8 mouse cellular contexts compared by ENCODE assay signal in the genomic region with DNA sequence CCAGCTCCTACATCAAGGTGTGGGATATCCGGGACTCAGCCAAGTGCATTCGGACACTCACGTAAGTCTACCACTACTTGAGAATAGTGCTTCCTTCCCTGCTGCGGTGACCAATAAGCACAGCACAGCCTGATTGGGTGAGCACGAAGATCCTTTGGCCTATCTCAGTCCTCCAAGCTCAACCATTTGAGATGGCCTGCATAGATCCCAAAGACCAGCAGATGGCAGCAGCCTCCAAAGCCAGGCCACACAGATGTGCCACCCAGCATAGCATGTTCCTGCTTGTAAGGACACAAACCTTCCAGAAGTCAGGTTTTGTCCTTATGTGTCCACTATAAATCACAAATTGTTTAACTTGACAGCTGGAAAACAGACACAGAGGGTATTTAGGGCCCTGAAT. TPM values are rescaled to one million over a fixed set of nuclear protein-coding genes. Genes with fewer than 3 reads are reported as not detected.
DNase-seq lines count a peak whose midpoint lies in the region; ATAC-seq and TF ChIP-seq lines count a peak whose summit lies in the region.

No protein-coding gene starts in this region.

- intact Hi-C loops in left cerebral cortex, postnatal 14 days (cut with DNase I), result loop anchor here (2.0 to 5.0 kb wide), 3 partner anchors 42 to 352 kb away; partner anchors contain the start of gene Mroh3

- TF ChIP-seq POLR2A in cortical plate, adult 2 months (IDR thresholded peaks at IDR 0.05; ENCODE audit: extremely low read depth, insufficient read depth, low read length), result no peak

- H3K4me3 ChIP-seq in cortical plate, adult 2 months (ENCODE audit: insufficient read depth, low read length), result no peak overlapping the region

- TF ChIP-seq CTCF in cortical plate, adult 2 months (IDR thresholded peaks at IDR 0.05; ENCODE audit: extremely low read depth, insufficient read depth, low read length), result peak; percentile 91

- DNase-seq in urinary bladder, adult 18-20 months (ENCODE audit: low spot score in 2 of 2), result peak; percentile 29 to 63
- no peak for DNase-seq in urinary bladder, postnatal 10 days (ENCODE audit: low spot score)
- peak; percentile 71 for DNase-seq in gastrocnemius, postnatal 10 days
- DNase-seq in left cerebral cortex, postnatal 14 days (ENCODE audit: low spot score in 2 of 2), result peak; percentile 78 to 88
- peak; percentile 89 for DNase-seq in mesoderm, embryonic 11.5 days (ENCODE audit: low read depth, low spot score)
- DNase-seq in right cerebral cortex, postnatal 25 days, result peak; percentile 72

- peak; percentile 68 for ATAC-seq in inflammation-experienced regulatory T-cells, adult 6 months

- peaks cover 2% of the 10 kb centered on the region for H3K4me1 ChIP-seq in cortical plate, adult 2 months (ENCODE audit: control insufficient read depth, insufficient read depth, low read length)

- H3K27ac ChIP-seq in cortical plate, adult 2 months (ENCODE audit: insufficient read depth, low read length), result no peak overlapping the region

RNA-seq across cellular contexts. Expression of gene Kif21b, which starts 38.9 kb away (rescaled TPM):
- 42.5 and 44.4 TPM in 2 replicates for polyA plus RNA-seq in cortical plate, adult 2 months (2012; rRNA removed)
- total RNA-seq in gastrocnemius, postnatal 10 days (2021), result 1 to 10 TPM; 1.1 to 2.0 TPM
- polyA plus RNA-seq in inflammation-experienced regulatory T-cells, adult 6 months (2017; shearing (Covaris generic)), result 10 to 100 TPM; 23.8 to 43.9 (median 33.8) TPM
- 100 to 1,000 TPM; 180 to 201 TPM for total RNA-seq in left cerebral cortex, postnatal 14 days (2021)

RNA-seq across cellular contexts. Expression of gene Mroh3, which starts 42.5 kb away (rescaled TPM):
- polyA plus RNA-seq in cortical plate, adult 2 months (2012; rRNA removed), result 1.0 and 1.6 TPM in 2 replicates
- not detected for total RNA-seq in gastrocnemius, postnatal 10 days (2021)
- polyA plus RNA-seq in inflammation-experienced regulatory T-cells, adult 6 months (2017; shearing (Covaris generic)), result not detected
- total RNA-seq in left cerebral cortex, postnatal 14 days (2021), result 1 to 10 TPM; 1.1 to 2.2 TPM

Comparison
In these comparisons a context has a peak if more than half of its experiments do, and no peak if none do; other contexts are left out.
1. RNA of gene Kif21b, which starts 38.9 kb away (total RNA-seq): 180 to 201 TPM in left cerebral cortex, postnatal 14 days; 1.1 to 2.0 TPM in gastrocnemius, postnatal 10 days; every median in the first group is over 10 times any median in the second.